Mouse (Mus musculus) intestine, embryonic 16.5 days (tissue): ENCODE results near the gene BC048562. TPM values are rescaled to one million over a fixed set of nuclear protein-coding genes. Genes with fewer than 3 reads are reported as not detected.

Source experiments
- ATAC-seq: fragments of 200-750 bp; cut with Nextera tagmentation; 2 replicates; pipeline ENCODE4 v1.8.0; 2017; ENCODE audit warnings: moderate TSS enrichment, moderate library complexity
- H3K27ac ChIP-seq: fragments of 300-500 bp; sonication (generic); 2 replicates; pipeline ENCODE4 v1.5.1; 2014; ENCODE audit warnings: mild to moderate bottlenecking, low read length
- H3K27me3 ChIP-seq: fragments of 300-500 bp; sonication (generic); replicated peaks from 2 replicates; pipeline ENCODE4 v1.6.1; 2014; ENCODE audit warnings: low read length, control low read depth, mixed read lengths; ENCODE audit not compliant: control insufficient read depth, insufficient read depth
- H3K36me3 ChIP-seq: fragments of 300-500 bp; sonication (generic); 2 replicates; pipeline ENCODE4 v1.6.1; 2014; ENCODE audit warnings: low read length, control low read depth; ENCODE audit not compliant: control insufficient read depth, insufficient read depth
- H3K4me1 ChIP-seq: fragments of 300-500 bp; sonication (generic); 2 replicates; pipeline ENCODE4 v1.6.1; 2014; ENCODE audit warnings: low read length, control low read depth, mixed read lengths; ENCODE audit not compliant: control insufficient read depth, insufficient read depth
- H3K4me2 ChIP-seq: fragments of 300-500 bp; sonication (generic); 2 replicates; pipeline ENCODE4 v1.6.1; 2014; ENCODE audit warnings: low read depth, low read length, control low read depth
- H3K4me3 ChIP-seq: fragments of 300-500 bp; sonication (generic); 2 replicates; pipeline ENCODE4 v1.5.1; 2014; ENCODE audit warnings: mild to moderate bottlenecking, low read length
- H3K9ac ChIP-seq: fragments of 300-500 bp; sonication (generic); 2 replicates; pipeline ENCODE4 v1.6.1; 2014; ENCODE audit warnings: low read depth, low read length
- H3K9me3 ChIP-seq: fragments of 300-500 bp; sonication (generic); 2 replicates; pipeline ENCODE4 v1.6.1; 2016; ENCODE audit warnings: low read length, control low read depth; ENCODE audit not compliant: control insufficient read depth
- WGBS: fragments of 180-500 bp; shearing (Covaris S2); extraction: QIAGEN DNeasy Blood & Tissue Kit; methylation state at CpG from one replicate; pipeline ENCODE4 v1.1.7; 2014; 5-methylcytosine and 5-hydroxymethylcytosine counted together
- polyA plus RNA-seq: library from polyadenylated mRNA; unstranded; fragments of >200 nt; fragmentation: Nextera tagmentation; extraction: Ambion mirVana; gene quantifications from 2 replicates; pipeline ENCODE4 v1.2.1, GENCODE M21; 2015

The BC048562 gene
- polyA plus RNA-seq, result not detected in 2 replicates

GRCm38 (mm10) chr9:108436182-108436581, at the start of gene BC048562:
TSS of gene BC048562 (plus strand) at chr9:108436482.
- WGBS, result 62% methylated on average over 3 of the region's 3 CpGs
- H3K36me3 ChIP-seq, result no peaks in the 10 kb centered on the region
- H3K4me1 ChIP-seq, result peaks cover 4% of the 10 kb centered on the region; the same call in 1 of the 2 replicates
- no peak within 1 kb of the TSS for H3K4me2 ChIP-seq
- H3K27me3 ChIP-seq, result no peaks in the 10 kb centered on the region
- no peak for ATAC-seq
- no peaks in the 10 kb centered on the region for H3K9me3 ChIP-seq
- H3K9ac ChIP-seq, result no peak within 1 kb of the TSS
- no peak within 1 kb of the TSS for H3K4me3 ChIP-seq
- no peak within 1 kb of the TSS for H3K27ac ChIP-seq

DNA sequence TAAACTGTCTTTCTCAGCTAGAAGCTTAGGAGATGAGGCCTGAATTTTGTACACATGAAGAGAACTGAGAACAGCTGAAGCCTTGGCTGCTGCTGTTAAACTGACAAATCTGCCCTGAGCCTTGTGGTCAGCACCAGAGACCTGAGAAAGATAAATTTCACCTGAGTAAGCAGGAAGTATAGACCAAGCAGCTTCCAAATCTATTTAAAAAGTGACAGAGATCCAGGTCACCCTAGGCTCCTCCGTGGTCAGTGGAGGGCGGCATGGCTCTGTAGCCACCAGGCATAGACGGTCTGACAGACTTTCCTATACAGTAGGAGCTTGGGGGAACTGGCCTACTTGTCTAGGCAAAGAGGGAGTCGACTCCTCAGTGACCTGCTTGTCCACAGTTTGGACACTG, 49.5 kb upstream of the BC048562 start:
- Histone ChIP-seq H3K4me1 (no peaks in the 10 kb centered on the region), H3K4me2 (no peak overlapping the region), H3K4me3 (no peak overlapping the region), H3K9me3 (no peaks in the 10 kb centered on the region), H3K27me3 (no peaks in the 10 kb centered on the region), H3K36me3 (peaks cover 18% of the 10 kb centered on the region), H3K27ac (no peak overlapping the region), H3K9ac (no peak overlapping the region)
- no peak for ATAC-seq
- WGBS, result 86% methylated on average over 4 of the region's 4 CpGs

DNA sequence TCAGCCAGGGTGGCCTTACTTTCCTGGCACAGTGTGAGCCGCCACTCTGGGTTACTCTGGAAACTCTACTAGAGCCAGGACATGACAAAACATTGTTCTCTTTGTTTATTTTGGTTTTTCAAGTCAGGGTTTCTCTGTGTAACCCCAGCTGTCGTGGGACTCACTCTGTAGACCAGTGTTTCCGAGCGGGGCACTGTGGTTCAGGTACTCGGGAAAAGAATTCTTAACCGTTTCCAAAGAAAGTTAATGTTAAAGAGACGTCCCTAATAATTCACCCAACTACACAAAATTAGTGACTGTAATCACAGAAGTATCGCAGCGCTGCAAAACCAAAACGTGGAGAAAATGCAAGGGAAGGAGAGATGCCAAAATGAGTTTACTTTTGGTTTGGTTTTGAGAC, 47.7 kb upstream of the BC048562 start:
- Histone ChIP-seq H3K9ac (no peak overlapping the region), H3K4me2 (no peak overlapping the region), H3K36me3 (peaks cover 22% of the 10 kb centered on the region), H3K4me1 (no peaks in the 10 kb centered on the region), H3K27me3 (no peaks in the 10 kb centered on the region), H3K27ac (no peak overlapping the region), H3K9me3 (no peaks in the 10 kb centered on the region), H3K4me3 (no peak overlapping the region)
- ATAC-seq, result no peak
- 81% methylated on average over 10 of the region's 10 CpGs for WGBS

DNA sequence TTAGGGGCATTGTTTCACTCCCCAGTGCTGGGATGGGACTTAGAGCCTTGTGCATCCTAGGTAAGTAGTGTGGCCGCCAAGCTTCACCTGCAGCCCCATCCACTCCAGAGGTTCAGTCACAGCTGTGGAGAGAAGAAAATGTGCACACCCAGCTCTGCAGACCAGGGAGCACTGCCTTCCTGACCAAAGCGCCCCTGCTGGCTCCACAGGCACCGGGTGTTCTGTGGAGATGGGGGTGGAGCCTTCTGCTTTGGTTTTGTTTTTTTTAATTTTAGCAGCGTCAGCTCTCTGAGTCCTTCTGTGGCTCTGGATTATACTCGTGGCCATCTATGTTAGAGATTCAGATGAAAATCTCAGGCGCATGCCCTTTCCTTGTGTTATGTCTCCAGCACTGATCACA, 47.1 kb upstream of the BC048562 start:
- Histone ChIP-seq H3K9ac (no peak overlapping the region), H3K4me1 (no peaks in the 10 kb centered on the region), H3K27ac (no peak overlapping the region), H3K36me3 (peaks cover 22% of the 10 kb centered on the region), H3K4me2 (no peak overlapping the region), H3K4me3 (no peak overlapping the region), H3K27me3 (no peaks in the 10 kb centered on the region), H3K9me3 (no peaks in the 10 kb centered on the region)
- ATAC-seq, result no peak
- WGBS, result 73% methylated on average over 6 of the region's 6 CpGs

DNA sequence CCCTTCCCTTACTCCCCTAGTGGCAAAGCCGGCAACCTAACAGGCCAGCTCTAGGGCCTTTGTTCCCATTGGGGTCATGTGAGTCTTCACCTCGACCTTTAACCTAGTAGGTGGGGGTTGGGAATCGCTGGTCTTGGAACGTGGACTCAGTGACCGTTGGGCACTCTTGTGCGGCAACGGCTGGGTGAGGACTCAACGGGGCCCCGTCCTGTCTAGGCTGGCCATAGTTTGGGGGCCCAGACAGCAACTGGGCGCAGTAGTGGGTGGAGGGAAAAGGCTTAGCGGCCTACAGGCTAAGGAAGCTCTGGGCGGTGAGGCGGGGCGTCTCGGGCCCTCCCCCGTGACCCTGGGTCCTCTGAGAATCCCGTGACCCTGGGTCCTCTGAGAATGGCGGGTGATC, 43.6 kb upstream of the BC048562 start, which contains the start of gene 1700102P08Rik:
1700102P08Rik (plus strand) TSS at position 130 of the 400 bp plus-strand sequence.
- H3K9me3 ChIP-seq, result no peaks in the 10 kb centered on the region
- H3K36me3 ChIP-seq, result peaks cover 20% of the 10 kb centered on the region
- no peak within 1 kb of the TSS for H3K9ac ChIP-seq
- ATAC-seq, result no peak
- H3K4me1 ChIP-seq, result no peaks in the 10 kb centered on the region
- no peak within 1 kb of the TSS for H3K4me2 ChIP-seq
- H3K4me3 ChIP-seq, result no peak within 1 kb of the TSS
- WGBS, result 73% methylated on average over 18 of the region's 18 CpGs
- no peaks in the 10 kb centered on the region for H3K27me3 ChIP-seq
- no peak within 1 kb of the TSS for H3K27ac ChIP-seq

DNA sequence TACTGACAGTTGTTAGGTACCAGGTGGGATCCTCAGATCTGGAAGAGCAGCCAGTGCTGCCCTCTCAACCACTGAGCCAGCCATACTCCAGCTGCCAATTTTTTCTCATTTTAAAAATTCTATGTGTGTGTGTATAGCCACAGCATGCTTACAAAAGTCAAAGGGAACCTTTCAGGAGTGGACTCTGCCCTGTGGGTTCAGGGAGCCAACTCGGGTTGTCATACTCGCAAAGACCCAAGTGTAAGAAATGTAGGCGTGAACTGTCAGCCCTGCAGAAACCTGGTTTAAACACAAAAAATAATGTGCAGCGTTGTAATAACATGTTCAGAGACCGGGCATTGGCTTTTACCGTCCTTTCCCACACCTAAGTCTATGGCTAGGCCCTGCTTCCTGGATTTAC, 42.1 kb upstream of the BC048562 start:
- Histone ChIP-seq H3K4me1 (no peaks in the 10 kb centered on the region), H3K4me3 (no peak overlapping the region), H3K27me3 (no peaks in the 10 kb centered on the region), H3K27ac (no peak overlapping the region), H3K36me3 (peaks cover 20% of the 10 kb centered on the region), H3K9ac (no peak overlapping the region), H3K9me3 (no peaks in the 10 kb centered on the region), H3K4me2 (no peak overlapping the region)
- 92% methylated on average over 6 of the region's 6 CpGs for WGBS
- ATAC-seq, result no peak

GRCm38 (mm10) chr9:108395427-108395826, 40.9 kb upstream of the BC048562 start:
- Histone ChIP-seq H3K36me3 (peaks cover 20% of the 10 kb centered on the region), H3K4me3 (no peak overlapping the region), H3K27me3 (no peaks in the 10 kb centered on the region), H3K4me1 (no peaks in the 10 kb centered on the region), H3K4me2 (no peak overlapping the region), H3K9me3 (no peaks in the 10 kb centered on the region), H3K9ac (no peak overlapping the region), H3K27ac (no peak overlapping the region)
- WGBS, result 89% methylated on average over 1 of the region's 1 CpGs
- ATAC-seq, result no peak

DNA sequence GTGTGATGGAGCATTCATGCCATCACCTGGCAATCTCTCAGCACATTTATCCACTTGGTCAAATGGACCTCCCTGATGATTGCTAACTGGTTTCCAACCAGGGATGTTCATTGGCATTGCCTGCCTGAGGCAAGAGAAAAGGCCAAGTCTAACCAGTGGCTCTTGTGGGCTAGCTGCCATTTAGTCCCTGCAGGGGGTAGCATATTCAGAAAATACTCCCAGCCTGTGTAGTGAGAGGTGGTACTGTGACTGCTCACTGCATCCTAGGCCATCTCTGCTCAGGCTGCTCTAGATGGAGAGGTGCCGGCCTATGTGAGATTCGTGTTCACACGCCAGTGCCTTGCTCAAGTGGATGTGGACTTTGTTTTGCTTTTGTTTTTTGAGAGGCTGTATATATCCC, 38.0 kb upstream of the BC048562 start:
- H3K9me3 ChIP-seq, result no peaks in the 10 kb centered on the region
- no peak for ATAC-seq
- no peak overlapping the region for H3K27ac ChIP-seq
- no peak overlapping the region for H3K4me3 ChIP-seq
- 93% methylated on average over 3 of the region's 3 CpGs for WGBS
- no peak overlapping the region for H3K9ac ChIP-seq
- 0 out of 2 replicates have a peak, but pooled peaks cover under 1% of the 10 kb centered on the region for H3K36me3 ChIP-seq
- H3K27me3 ChIP-seq, result no peaks in the 10 kb centered on the region
- H3K4me1 ChIP-seq, result no peaks in the 10 kb centered on the region; the same call in 1 of the 2 replicates
- no peak overlapping the region for H3K4me2 ChIP-seq

DNA sequence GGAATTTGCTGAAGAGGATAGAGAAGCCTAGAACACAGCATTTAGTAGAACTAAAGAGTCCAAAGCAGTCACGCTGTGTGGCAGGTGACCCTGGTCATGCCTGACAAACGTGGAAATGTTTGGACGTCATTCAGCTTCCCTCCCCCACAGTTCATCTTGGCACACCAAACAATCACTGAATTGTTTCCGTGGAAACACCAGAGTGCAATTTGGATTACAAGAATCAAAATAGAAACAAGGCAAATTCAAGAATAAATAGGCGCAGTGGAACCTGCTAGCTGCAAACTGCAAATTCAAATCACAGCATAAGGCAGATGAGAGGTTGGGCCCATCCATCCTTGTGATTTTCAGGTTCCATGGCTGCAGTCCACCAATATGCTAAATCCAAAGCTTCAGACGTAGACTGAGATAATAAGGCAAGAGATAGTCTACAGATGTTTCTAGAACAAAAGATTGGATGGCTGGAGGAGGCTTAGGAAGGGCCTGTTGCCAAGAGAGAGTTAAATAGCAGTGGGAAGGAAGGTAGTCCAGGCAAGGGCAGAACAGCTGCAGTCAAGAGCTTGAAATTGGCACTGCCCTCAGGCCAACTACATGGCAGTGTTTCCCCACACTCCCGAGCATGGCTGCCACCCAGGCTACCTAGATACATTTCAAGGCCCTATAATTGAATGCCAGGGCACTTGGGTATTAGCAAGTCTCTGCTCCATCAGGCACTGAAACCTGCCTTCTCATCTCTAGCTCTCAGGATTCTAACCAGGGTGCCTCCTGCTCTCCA, 34.9 kb upstream of the BC048562 start:
- peak overlapping the region; percentile 75 for H3K27ac ChIP-seq
- ATAC-seq, result no peak
- 60% methylated on average over 7 of the region's 7 CpGs for WGBS

More for the DNA sequence above, 34.9 kb upstream of the BC048562 start:
- H3K36me3 ChIP-seq, result no peaks in the 10 kb centered on the region
- no peaks in the 10 kb centered on the region for H3K9me3 ChIP-seq
- H3K4me1 ChIP-seq, result no peaks in the 10 kb centered on the region; the same call in 1 of the 2 replicates
- H3K4me3 ChIP-seq, result no peak overlapping the region
- no peak overlapping the region for H3K9ac ChIP-seq
- H3K27me3 ChIP-seq, result no peaks in the 10 kb centered on the region
- H3K4me2 ChIP-seq, result no peak overlapping the region
